Comparison of ENCODE assay signal across 10 mouse cellular contexts in the genomic region with DNA sequence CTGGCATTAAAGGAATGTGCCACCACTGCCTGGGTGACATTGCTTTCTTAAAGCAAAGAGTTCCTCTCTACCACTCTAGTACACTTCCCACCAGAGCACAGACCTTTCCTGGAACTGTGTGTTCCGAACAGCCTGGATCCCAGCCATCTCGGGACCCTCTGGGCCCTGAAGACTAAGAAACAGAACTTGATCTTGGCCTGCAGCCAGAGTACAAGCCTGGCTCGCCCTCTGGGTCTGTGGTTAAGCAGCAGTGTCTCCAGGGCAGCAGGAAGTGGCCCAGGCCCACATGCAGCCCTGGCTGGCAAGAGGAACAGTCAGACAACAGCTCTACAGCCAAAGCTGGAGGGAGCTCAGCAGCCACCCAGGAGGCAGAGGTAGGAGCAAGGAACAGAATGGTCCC. TPM values are rescaled to one million over a fixed set of nuclear protein-coding genes. Genes with fewer than 3 reads are reported as not detected.
DNase-seq lines count a peak whose midpoint lies in the region; ATAC-seq lines count a peak whose summit lies in the region.
"Had no signal": no experiment of that assay in that cellular context is flagged by ENCODE, and none has a peak within 500 bp of the region (broad histone marks: within the 10 kb centered on the region; RNA-seq: fewer than 3 reads in every experiment).

No protein-coding gene starts in this region.

- no peak overlapping the region for H3K4me3 ChIP-seq in hindbrain, embryonic 16.5 days (ENCODE audit: low read length)
- no peak overlapping the region for H3K4me3 ChIP-seq in hindbrain, embryonic 12.5 days
- H3K4me3 ChIP-seq: heart, adult 2 months had no signal

- H3K4me2 ChIP-seq in hindbrain, embryonic 16.5 days (ENCODE audit: low read length), result no peak overlapping the region
- no peak overlapping the region for H3K4me2 ChIP-seq in hindbrain, embryonic 12.5 days (replicated peaks)

- no peaks in the 10 kb centered on the region for H3K27me3 ChIP-seq in hindbrain, embryonic 16.5 days (replicated peaks; ENCODE audit: control insufficient read depth, insufficient read depth, low read length)
- H3K27me3 ChIP-seq in hindbrain, embryonic 12.5 days, result no peaks in the 10 kb centered on the region

- H3K27ac ChIP-seq in hindbrain, embryonic 16.5 days (ENCODE audit: low read depth, low read length), result no peak overlapping the region
- H3K27ac ChIP-seq in hindbrain, embryonic 12.5 days, result no peak overlapping the region
- H3K27ac ChIP-seq: heart, adult 2 months had no signal

- WGBS in hindbrain, embryonic 16.5 days, result 39% methylated on average over 3 of the region's 3 CpGs
- 62% methylated on average over 3 of the region's 3 CpGs for WGBS in hindbrain, embryonic 12.5 days

- ATAC-seq in hindbrain, embryonic 16.5 days, result peak; percentile 89
- no peak for ATAC-seq in hindbrain, embryonic 12.5 days (ENCODE audit: low FRiP score)

- DNase-seq in Muller cell, postnatal 12 days (ENCODE audit: inconsistent ontology term), result peak; percentile 15
- DNase-seq in frontal cortex, postnatal 10 days (ENCODE audit: low spot score in 2 of 2), result peak; percentile 54 to 81
- DNase-seq in layer of hippocampus, postnatal 14 days (ENCODE audit: low spot score in 2 of 2), result peak; percentile 46 to 87
- DNase-seq in right cerebral cortex, postnatal 10 days (ENCODE audit: low spot score in 2 of 2), result peak; percentile 88 to 90
- DNase-seq in thymus, adult 18-20 months, result no peak

- H3K9ac ChIP-seq in hindbrain, embryonic 16.5 days (ENCODE audit: low read depth, low read length), result no peak overlapping the region
- H3K9ac ChIP-seq in hindbrain, embryonic 12.5 days, result no peak overlapping the region

- no peaks in the 10 kb centered on the region for H3K4me1 ChIP-seq in hindbrain, embryonic 16.5 days (ENCODE audit: control insufficient read depth, insufficient read depth, low read depth, low read length)
- no peaks in the 10 kb centered on the region for H3K4me1 ChIP-seq in hindbrain, embryonic 12.5 days

- H3K36me3 ChIP-seq in hindbrain, embryonic 16.5 days (ENCODE audit: control insufficient read depth, insufficient read depth, low read length), result no peaks in the 10 kb centered on the region
- no peaks in the 10 kb centered on the region for H3K36me3 ChIP-seq in hindbrain, embryonic 12.5 days

- no peaks in the 10 kb centered on the region for H3K9me3 ChIP-seq in hindbrain, embryonic 16.5 days (ENCODE audit: control insufficient read depth, low read length)
- H3K9me3 ChIP-seq in hindbrain, embryonic 12.5 days (replicated peaks), result no peaks in the 10 kb centered on the region

RNA-seq across cellular contexts. Expression of a gene that starts 5.6 kb away (rescaled TPM):
- not detected in 2 replicates for polyA plus RNA-seq in hindbrain, embryonic 16.5 days (2015; fragmentation: Nextera tagmentation; extraction: Ambion mirVana)
- not detected in 2 replicates for polyA plus RNA-seq in hindbrain, embryonic 12.5 days (2016; fragmentation: Nextera tagmentation; extraction: Ambion mirVana)
- total RNA-seq in layer of hippocampus, postnatal 14 days (2021), result not detected
- total RNA-seq: adrenal gland, adult 18-20 months; heart, adult 2 months had no signal
- polyA plus RNA-seq: heart, adult 2 months; liver, embryonic 16.5 days had no signal

RNA-seq across cellular contexts. Expression of a gene that starts 10.9 kb away (rescaled TPM):
- polyA plus RNA-seq in hindbrain, embryonic 16.5 days (2015; fragmentation: Nextera tagmentation; extraction: Ambion mirVana), result 21.2 and 27.4 TPM in 2 replicates
- polyA plus RNA-seq in hindbrain, embryonic 12.5 days (2016; fragmentation: Nextera tagmentation; extraction: Ambion mirVana), result 2.9 and 4.6 TPM in 2 replicates
- 10 to 100 TPM; 43.8 to 69.9 TPM for total RNA-seq in layer of hippocampus, postnatal 14 days (2021)
- polyA plus RNA-seq: liver, embryonic 16.5 days had no signal

RNA-seq across cellular contexts. Expression of a gene that starts 29.7 kb away (rescaled TPM):
- polyA plus RNA-seq in hindbrain, embryonic 16.5 days (2015; fragmentation: Nextera tagmentation; extraction: Ambion mirVana), result not detected in 2 replicates
- not detected in 2 replicates for polyA plus RNA-seq in hindbrain, embryonic 12.5 days (2016; fragmentation: Nextera tagmentation; extraction: Ambion mirVana)
- total RNA-seq in layer of hippocampus, postnatal 14 days (2021), result not detected
- total RNA-seq: adrenal gland, adult 18-20 months; heart, adult 2 months had no signal
- polyA plus RNA-seq: heart, adult 2 months; liver, embryonic 16.5 days had no signal

RNA-seq across cellular contexts. Expression of a gene that starts 37.0 kb away (rescaled TPM):
- not detected in 2 replicates for polyA plus RNA-seq in hindbrain, embryonic 16.5 days (2015; fragmentation: Nextera tagmentation; extraction: Ambion mirVana)
- polyA plus RNA-seq in hindbrain, embryonic 12.5 days (2016; fragmentation: Nextera tagmentation; extraction: Ambion mirVana), result not detected in 2 replicates
- total RNA-seq in layer of hippocampus, postnatal 14 days (2021), result not detected
- total RNA-seq: adrenal gland, adult 18-20 months; heart, adult 2 months had no signal
- polyA plus RNA-seq: heart, adult 2 months; liver, embryonic 16.5 days had no signal

Comparison
In these comparisons a context has a peak if more than half of its experiments do, and no peak if none do; other contexts are left out.
1. DNase-seq: peak in Muller cell, postnatal 12 days (single experiment), frontal cortex, postnatal 10 days (2 of 2), layer of hippocampus, postnatal 14 days (2 of 2) and right cerebral cortex, postnatal 10 days (2 of 2); none in thymus, adult 18-20 months (0 of 2).